Mouse (Mus musculus): ENCODE results near the gene Erich3.

DNA sequence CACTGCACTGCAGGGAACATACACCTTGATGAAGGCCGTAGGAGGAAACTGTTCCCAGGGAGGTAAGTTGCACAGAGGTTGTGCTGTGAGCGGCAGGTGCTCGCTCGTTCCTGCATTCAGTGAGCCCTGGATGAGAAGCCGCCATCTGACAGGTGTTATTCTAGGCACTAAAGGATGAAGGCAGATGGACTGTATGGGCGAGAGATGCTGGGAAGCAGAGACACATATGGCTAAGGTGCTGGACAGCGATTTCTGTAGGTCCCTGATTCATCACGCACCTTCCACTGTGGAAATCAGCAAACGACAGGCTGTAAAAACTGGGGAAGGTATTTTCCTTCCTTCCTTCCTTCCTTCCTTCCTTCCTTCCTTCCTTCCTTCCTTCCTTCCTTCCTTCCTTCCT, 148.2 kb downstream of the Erich3 start:
- TF ChIP-seq CTCF (IDR thresholded peaks at IDR 0.05): no peak
- no peak for TF ChIP-seq EP300 (IDR thresholded peaks at IDR 0.05)

Data from lung, postnatal 0 days (tissue).